Mouse (Mus musculus): ENCODE results near the gene Dusp7.

- no peak for TF ChIP-seq CTCF (IDR thresholded peaks at IDR 0.05; ENCODE audit: low read depth, low read length)
- no peak for TF ChIP-seq POLR2A (IDR thresholded peaks at IDR 0.05; ENCODE audit: extremely low read depth, insufficient read depth, low read length)
Measured at GRCm38 (mm10) chr9:106378753-106379152, 10.3 kb downstream of the Dusp7 start.

Data from liver, adult 2 months (tissue).